Mouse (Mus musculus): ENCODE results near the gene Ablim1. TPM values are rescaled to one million over a fixed set of nuclear protein-coding genes. Genes with fewer than 3 reads are reported as not detected.

Ablim1 gene
- polyA plus RNA-seq, 1 experiment from 2014 or later = 38.5 TPM

DNA sequence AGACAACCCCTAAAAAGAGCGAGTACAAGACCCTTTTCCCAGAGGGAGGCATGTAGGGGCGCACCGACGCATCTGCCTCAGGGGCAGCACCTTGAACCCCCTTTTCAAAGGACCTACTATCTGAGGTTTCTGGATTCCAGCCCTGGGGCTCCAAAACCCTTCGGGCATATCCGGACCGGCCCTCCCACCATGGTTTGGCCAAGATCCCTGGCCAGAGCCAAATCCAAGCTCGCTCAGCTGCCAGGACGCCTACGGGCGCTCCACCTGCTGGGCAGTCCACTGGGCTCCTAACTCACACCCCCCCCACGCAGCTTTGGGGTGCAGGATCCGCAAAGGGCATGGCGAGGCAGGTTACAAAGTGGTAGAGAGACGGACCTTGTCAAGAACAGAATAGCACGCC lies 307.4 kb downstream of the Ablim1 start:
- Histone ChIP-seq H3K9me3 (no peaks in the 10 kb centered on the region), H3K4me2 (peak overlapping the region; percentile 88), H3K27ac (replicated peaks) (no peak overlapping the region), H3K9ac (no peak overlapping the region), H3K27me3 (replicated peaks) (peaks cover 49% of the 10 kb centered on the region), H3K4me3 (peak overlapping the region; percentile 67), H3K4me1 (peaks cover 17% of the 10 kb centered on the region), H3K36me3 (no peaks in the 10 kb centered on the region)
- WGBS = 71% methylated on average over 16 of the region's 16 CpGs
- ATAC-seq (ENCODE audit: extremely low read depth, insufficient number of reproducible peaks, low FRiP score, low TSS enrichment) = no peak

DNA sequence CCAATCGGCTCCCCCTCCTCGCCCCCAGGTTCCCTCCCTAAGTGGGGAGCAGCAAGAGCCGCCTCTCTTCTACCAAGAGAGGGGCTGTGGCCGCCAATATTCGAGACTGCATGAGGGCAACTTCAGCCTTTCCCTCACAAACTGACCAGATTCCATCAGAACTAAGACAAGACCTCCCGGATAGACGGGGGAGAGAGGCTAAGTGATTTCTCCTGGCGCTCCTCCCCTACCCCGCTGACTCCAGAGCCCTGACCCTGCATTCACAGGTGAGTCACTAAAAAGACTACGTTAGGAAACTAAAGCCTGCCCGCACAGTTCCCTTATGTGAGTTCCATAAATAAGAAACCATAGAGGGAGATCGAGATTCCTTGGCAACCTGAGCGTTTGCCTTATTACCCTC lies 307.9 kb downstream of the Ablim1 start:
- no peak overlapping the region for H3K4me3 ChIP-seq

DNA sequence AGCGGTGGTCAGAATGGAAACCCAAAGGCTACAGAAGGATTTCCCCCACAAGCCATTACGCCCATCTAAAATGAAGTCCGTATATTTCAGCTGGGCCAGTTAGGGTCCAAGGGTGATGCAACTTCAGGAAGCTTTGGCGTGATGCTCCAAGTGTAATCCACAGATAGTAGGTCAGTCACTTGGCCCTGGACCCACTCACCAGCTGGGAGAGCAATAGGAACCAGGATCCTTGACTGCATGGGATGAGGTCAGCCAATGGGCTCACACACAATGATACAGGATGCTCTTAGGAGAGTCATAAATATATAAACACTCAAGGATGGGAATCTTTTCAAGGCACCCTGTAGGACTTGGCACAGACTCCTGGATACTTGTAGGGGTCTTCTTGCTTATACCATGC lies 309.7 kb downstream of the Ablim1 start:
- no peak overlapping the region for H3K4me2 ChIP-seq
- H3K27me3 ChIP-seq (replicated peaks) = peaks cover 48% of the 10 kb centered on the region
- H3K27ac ChIP-seq (replicated peaks) = no peak overlapping the region
- ATAC-seq (ENCODE audit: extremely low read depth, insufficient number of reproducible peaks, low FRiP score, low TSS enrichment) = no peak
- H3K9me3 ChIP-seq = no peaks in the 10 kb centered on the region
- no peak overlapping the region for H3K4me3 ChIP-seq
- no peaks in the 10 kb centered on the region for H3K36me3 ChIP-seq
- no peak overlapping the region for H3K9ac ChIP-seq
- H3K4me1 ChIP-seq = peaks cover 14% of the 10 kb centered on the region
- WGBS = 86% methylated on average over 4 of the region's 4 CpGs

More for the DNA sequence above, 307.9 kb downstream of the Ablim1 start:
- Histone ChIP-seq H3K9ac (no peak overlapping the region), H3K4me1 (peaks cover 17% of the 10 kb centered on the region), H3K36me3 (no peaks in the 10 kb centered on the region), H3K27me3 (replicated peaks) (peaks cover 49% of the 10 kb centered on the region), H3K9me3 (no peaks in the 10 kb centered on the region), H3K27ac (replicated peaks) (no peak overlapping the region), H3K4me2 (peak overlapping the region; percentile 88; the same call in 1 of the 2 replicates)
- ATAC-seq (ENCODE audit: extremely low read depth, insufficient number of reproducible peaks, low FRiP score, low TSS enrichment) = no peak
- 65% methylated on average over 13 of the region's 13 CpGs for WGBS

DNA sequence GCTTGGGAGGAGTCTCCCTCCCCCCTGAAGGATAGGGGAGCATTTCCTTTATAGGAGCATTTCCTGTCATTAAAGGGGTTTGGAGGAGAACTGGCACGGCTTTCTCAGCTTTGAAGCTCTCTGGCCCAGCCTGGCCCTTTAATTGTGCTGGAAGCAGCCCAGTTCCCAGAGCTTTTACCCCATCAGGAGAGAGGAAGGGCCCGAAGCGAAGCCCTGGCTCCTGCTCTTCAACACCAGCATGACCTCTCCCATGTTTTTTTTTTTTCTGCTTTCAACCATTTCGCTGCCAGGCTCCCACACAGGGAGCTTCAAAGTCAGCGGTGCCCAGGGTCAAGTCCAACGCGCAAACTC lies 311.3 kb downstream of the Ablim1 start:
- no peak overlapping the region for H3K9ac ChIP-seq
- peaks cover 14% of the 10 kb centered on the region for H3K4me1 ChIP-seq
- ATAC-seq (ENCODE audit: extremely low read depth, insufficient number of reproducible peaks, low FRiP score, low TSS enrichment) = no peak
- no peak overlapping the region for H3K27ac ChIP-seq (replicated peaks)
- H3K4me3 ChIP-seq = no peak overlapping the region
- H3K9me3 ChIP-seq = no peaks in the 10 kb centered on the region
- 40% methylated on average over 7 of the region's 7 CpGs for WGBS
- H3K27me3 ChIP-seq (replicated peaks) = peaks cover 32% of the 10 kb centered on the region
- no peak overlapping the region for H3K4me2 ChIP-seq
- no peaks in the 10 kb centered on the region for H3K36me3 ChIP-seq

DNA sequence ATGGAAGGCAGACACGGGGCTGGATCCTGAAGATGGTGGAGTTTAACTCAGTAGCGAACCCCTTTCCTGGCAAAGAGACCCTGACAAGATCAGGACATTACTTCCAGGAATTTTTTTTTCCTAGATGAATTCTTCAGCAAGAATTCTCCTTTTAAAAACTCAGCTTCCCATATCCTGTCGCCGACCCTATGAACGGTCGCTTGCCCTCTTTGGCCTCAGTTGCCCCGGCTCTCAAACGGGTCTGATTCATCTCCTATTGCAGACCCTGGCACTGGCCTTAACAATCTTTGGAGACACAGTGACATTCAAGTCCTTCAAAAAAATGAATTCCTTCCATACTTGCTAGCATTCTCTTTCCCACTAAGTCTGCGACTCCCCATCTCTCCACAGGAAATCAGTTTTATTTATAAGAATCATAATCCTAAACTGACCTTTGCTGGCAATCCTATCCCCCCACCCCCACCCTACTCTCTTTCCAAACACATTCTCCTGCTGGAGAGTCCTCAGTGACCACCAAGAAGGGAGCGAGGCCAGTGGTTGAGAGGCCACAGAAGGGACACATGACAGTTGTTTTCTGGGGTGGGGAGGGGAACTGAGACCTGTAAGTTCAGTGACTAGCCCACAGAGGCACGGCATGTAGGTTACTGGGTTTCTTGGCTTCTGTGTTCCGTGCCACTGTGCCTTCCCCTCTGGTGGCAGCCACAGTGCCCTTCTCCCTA lies 311.8 kb downstream of the Ablim1 start:
- Histone ChIP-seq H3K36me3 (no peaks in the 10 kb centered on the region), H3K9ac (no peak overlapping the region), H3K9me3 (no peaks in the 10 kb centered on the region), H3K4me3 (no peak overlapping the region), H3K4me2 (no peak overlapping the region), H3K4me1 (peaks cover 14% of the 10 kb centered on the region), H3K27me3 (replicated peaks) (peaks cover 26% of the 10 kb centered on the region), H3K27ac (replicated peaks) (no peak overlapping the region)
- WGBS = 69% methylated on average over 12 of the region's 12 CpGs
- ATAC-seq (ENCODE audit: extremely low read depth, insufficient number of reproducible peaks, low FRiP score, low TSS enrichment) = no peak

DNA sequence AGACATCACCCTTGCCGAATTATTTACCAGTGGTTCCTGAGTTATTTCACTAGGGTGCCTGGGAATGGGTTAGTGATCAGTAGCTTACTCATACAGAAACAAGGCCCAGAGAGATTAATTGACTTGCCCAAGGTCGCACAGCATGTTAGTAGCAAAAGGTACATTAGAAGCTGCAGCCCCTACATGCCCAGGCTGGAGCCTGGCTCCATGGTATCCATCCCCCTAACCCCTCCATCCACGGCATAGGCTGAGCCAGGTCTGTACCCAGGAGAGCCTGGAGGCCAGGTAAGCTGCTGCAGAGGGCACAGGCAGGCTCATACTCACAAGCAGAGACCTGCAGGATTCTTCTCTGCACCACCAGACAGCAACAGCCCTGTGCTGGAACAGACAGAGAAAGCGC lies 312.8 kb downstream of the Ablim1 start:
- no peak for ATAC-seq (ENCODE audit: extremely low read depth, insufficient number of reproducible peaks, low FRiP score, low TSS enrichment)
- Histone ChIP-seq H3K4me3 (no peak overlapping the region), H3K36me3 (no peaks in the 10 kb centered on the region), H3K27ac (replicated peaks) (no peak overlapping the region), H3K27me3 (replicated peaks) (peaks cover 17% of the 10 kb centered on the region), H3K4me1 (peaks cover 15% of the 10 kb centered on the region), H3K9me3 (no peaks in the 10 kb centered on the region), H3K4me2 (no peak overlapping the region), H3K9ac (no peak overlapping the region)
- 78% methylated on average over 4 of the region's 4 CpGs for WGBS

DNA sequence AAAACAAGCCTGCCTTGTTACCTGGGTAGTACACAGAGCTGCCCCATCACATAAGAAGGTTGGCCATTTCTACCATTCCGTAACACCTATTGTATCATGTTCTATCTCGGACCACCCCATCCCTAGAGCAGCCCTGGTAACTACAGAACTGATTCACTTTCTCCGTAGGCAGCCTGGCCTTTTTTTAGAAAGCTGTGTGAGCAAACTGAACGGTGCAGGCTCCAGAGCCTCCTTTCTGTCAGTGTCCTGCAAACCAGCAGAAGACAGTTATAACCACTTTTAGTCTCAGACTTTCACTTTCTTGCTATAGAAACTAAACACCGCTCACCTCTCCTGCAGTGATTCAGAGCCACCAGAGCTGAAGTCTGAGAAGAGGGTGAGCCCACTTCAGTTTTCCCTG lies 314.1 kb downstream of the Ablim1 start:
- peaks cover 18% of the 10 kb centered on the region for H3K4me1 ChIP-seq
- H3K27me3 ChIP-seq (replicated peaks) = peaks cover 6% of the 10 kb centered on the region; the same call in 1 of the 2 replicates
- WGBS = 75% methylated on average over 5 of the region's 5 CpGs
- no peak for ATAC-seq (ENCODE audit: extremely low read depth, insufficient number of reproducible peaks, low FRiP score, low TSS enrichment)
- H3K9ac ChIP-seq = no peak overlapping the region
- no peaks in the 10 kb centered on the region for H3K9me3 ChIP-seq
- H3K4me2 ChIP-seq = no peak overlapping the region
- no peak overlapping the region for H3K4me3 ChIP-seq
- H3K36me3 ChIP-seq = no peaks in the 10 kb centered on the region
- H3K27ac ChIP-seq (replicated peaks) = no peak overlapping the region

DNA sequence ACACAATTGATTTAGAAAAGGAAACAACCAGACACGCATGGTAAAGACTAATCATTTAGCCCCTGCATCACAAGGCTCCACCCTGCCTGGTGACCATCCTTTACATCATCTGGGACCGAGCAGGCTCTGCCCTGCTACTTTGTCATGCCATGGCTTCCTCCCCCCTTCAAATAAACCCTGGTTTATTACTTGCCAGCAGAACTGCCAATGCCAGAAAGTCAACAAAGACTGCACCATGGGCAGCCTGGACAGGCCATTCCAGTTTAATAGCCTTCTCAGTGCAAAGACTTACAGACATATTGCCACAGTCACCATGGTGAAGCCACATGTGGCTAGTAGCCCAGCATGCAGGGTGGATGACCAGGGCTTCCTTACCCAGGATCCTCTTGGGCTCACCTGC lies 314.9 kb downstream of the Ablim1 start:
- H3K4me2 ChIP-seq = no peak overlapping the region
- H3K27me3 ChIP-seq (replicated peaks) = no peaks in the 10 kb centered on the region
- H3K9me3 ChIP-seq = no peaks in the 10 kb centered on the region
- H3K36me3 ChIP-seq = no peaks in the 10 kb centered on the region
- peaks cover 18% of the 10 kb centered on the region for H3K4me1 ChIP-seq
- WGBS = 74% methylated on average over 2 of the region's 2 CpGs
- H3K9ac ChIP-seq = no peak overlapping the region
- H3K27ac ChIP-seq (replicated peaks) = no peak overlapping the region
- ATAC-seq (ENCODE audit: extremely low read depth, insufficient number of reproducible peaks, low FRiP score, low TSS enrichment) = no peak
- H3K4me3 ChIP-seq = no peak overlapping the region

DNA sequence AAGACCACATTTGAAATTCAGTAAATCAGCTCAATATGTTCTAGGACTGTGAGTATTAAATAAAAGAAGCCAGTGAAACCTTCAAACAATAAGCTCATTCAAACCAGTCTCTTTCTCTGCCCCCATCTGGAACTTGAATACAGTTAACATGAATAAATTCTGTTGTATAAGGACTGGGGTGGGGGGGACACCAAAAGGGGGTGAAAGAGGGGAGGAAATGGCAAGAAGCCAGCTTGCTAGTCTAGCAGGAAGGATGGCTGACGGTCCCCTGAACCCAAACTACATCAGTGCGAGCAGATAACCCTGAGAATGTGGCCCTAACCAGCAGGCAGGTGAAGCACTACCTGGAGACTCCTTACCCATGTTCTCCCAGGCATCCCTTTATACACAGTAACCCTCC lies 315.8 kb downstream of the Ablim1 start:
- H3K27me3 ChIP-seq (replicated peaks) = no peaks in the 10 kb centered on the region
- ATAC-seq (ENCODE audit: extremely low read depth, insufficient number of reproducible peaks, low FRiP score, low TSS enrichment) = no peak
- H3K4me1 ChIP-seq = peaks cover 25% of the 10 kb centered on the region
- no peak overlapping the region for H3K4me2 ChIP-seq
- WGBS = 79% methylated on average over 2 of the region's 2 CpGs
- H3K4me3 ChIP-seq = no peak overlapping the region
- no peaks in the 10 kb centered on the region for H3K9me3 ChIP-seq
- H3K9ac ChIP-seq = no peak overlapping the region
- no peaks in the 10 kb centered on the region for H3K36me3 ChIP-seq
- no peak overlapping the region for H3K27ac ChIP-seq (replicated peaks)

DNA sequence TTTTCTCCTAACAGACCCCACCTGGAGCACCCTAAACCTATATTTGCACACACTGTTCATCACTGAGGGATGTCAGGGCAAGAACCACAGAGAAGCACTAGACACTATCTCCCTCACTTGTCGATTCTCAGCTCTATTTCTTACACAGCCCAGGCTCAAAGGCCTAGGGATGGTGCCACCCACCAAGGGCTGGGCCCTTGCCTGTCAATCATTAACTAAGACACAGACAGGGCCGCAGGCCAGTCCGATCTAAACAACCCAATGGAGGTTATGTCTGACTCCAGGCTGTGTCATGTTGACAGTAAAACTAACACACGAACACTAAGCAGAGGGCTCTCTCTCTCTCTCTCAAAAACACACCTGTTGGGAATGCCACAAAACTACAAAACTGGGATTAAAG lies 316.4 kb downstream of the Ablim1 start:
- Histone ChIP-seq H3K9me3 (no peaks in the 10 kb centered on the region), H3K27me3 (replicated peaks) (no peaks in the 10 kb centered on the region), H3K4me1 (peaks cover 26% of the 10 kb centered on the region), H3K4me3 (no peak overlapping the region), H3K4me2 (no peak overlapping the region), H3K27ac (replicated peaks) (no peak overlapping the region), H3K36me3 (no peaks in the 10 kb centered on the region), H3K9ac (no peak overlapping the region)
- WGBS = 70% methylated on average over 4 of the region's 4 CpGs
- no peak for ATAC-seq (ENCODE audit: extremely low read depth, insufficient number of reproducible peaks, low FRiP score, low TSS enrichment)

DNA sequence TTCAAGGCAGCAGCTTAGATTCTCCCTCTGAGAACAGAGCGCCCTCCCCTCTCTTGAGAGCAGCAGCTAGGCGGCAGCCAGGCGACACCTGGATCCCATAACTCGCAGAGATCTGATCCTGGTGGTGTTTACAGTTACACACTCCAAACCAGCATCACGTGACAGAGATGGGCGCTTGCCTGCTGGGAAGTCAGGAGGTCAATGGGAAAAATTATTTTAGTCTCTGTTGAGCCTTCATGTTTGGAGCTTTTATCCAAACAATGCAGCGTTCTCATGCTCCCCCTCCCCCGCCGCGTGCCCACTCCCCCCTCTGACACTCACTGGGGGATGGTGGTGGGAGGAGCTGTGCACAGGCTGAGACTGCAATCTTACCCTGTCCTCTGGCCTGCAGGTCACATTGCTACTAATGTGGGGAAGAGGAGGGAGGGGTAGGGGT lies 317.5 kb downstream of the Ablim1 start:
- Histone ChIP-seq H3K9me3 (no peaks in the 10 kb centered on the region), H3K4me2 (peak overlapping the region; percentile 62), H3K27ac (replicated peaks) (peak overlapping the region; percentile 55), H3K4me3 (peak overlapping the region; percentile 31), H3K9ac (peak overlapping the region; percentile 54), H3K27me3 (replicated peaks) (no peaks in the 10 kb centered on the region), H3K4me1 (peaks cover 22% of the 10 kb centered on the region), H3K36me3 (no peaks in the 10 kb centered on the region)
- WGBS = 4% methylated on average over 10 of the region's 10 CpGs
- ATAC-seq (ENCODE audit: extremely low read depth, insufficient number of reproducible peaks, low FRiP score, low TSS enrichment) = no peak

DNA sequence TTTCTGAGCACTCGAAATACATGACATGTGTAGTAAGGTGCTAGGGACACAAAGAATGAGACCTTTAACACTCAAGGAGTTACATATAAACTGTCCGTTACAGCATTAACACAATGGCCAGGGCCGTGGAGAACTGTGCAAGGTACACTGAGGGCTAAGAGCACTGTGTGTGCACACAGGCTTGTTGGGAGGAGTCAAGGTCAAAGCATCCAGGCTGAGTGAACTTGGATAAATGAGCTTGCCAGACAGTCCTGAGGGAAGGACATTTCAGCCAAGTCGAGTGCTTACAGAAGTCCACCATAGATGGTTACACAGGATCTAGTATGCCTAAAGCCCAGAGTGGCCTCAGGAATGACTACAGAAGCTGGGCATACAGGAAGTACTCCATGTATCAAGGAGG lies 319.3 kb downstream of the Ablim1 start:
- Histone ChIP-seq H3K4me2 (no peak overlapping the region), H3K27ac (replicated peaks) (no peak overlapping the region), H3K4me1 (peaks cover 32% of the 10 kb centered on the region), H3K36me3 (no peaks in the 10 kb centered on the region), H3K9me3 (no peaks in the 10 kb centered on the region), H3K4me3 (no peak overlapping the region), H3K27me3 (replicated peaks) (no peaks in the 10 kb centered on the region), H3K9ac (no peak overlapping the region)
- WGBS = 71% methylated on average over 4 of the region's 4 CpGs
- ATAC-seq (ENCODE audit: extremely low read depth, insufficient number of reproducible peaks, low FRiP score, low TSS enrichment) = no peak

All from heart, embryonic 13.5 days (tissue).